Mouse (Mus musculus) heart, postnatal 14 days (tissue): ENCODE results near the gene Skida1. TPM values are rescaled to one million over a fixed set of nuclear protein-coding genes. Genes with fewer than 3 reads are reported as not detected.
A peak's percentile ranks its signal among the peaks of the same experiment; 100 is the strongest.

Experiments used
- DNase-seq, 2 experiments: peaks; one replicate each; pipeline ENCODE4 v3.0.0; 2021 to 2022
- intact Hi-C: fragments of 180-260 bp; cut with DNase I; formaldehyde crosslinking; loops from one replicate; pipeline ENCODE4 v1.15.1; 2025
- total RNA-seq, 2 experiments: library from RNA; stranded (reverse); gene quantifications; 2 replicates each; pipeline ENCODE4 v1.2.3; 2021

The Skida1 gene
- total RNA-seq, 2 experiments from 2014 or later = 3.3 to 4.8 TPM

GRCm38 (mm10) chr2:18056786-18057255, 8.0 kb upstream of the Skida1 start:
- peak; percentile 94 to 98 for DNase-seq
- intact Hi-C loops = no loop called here

DNA sequence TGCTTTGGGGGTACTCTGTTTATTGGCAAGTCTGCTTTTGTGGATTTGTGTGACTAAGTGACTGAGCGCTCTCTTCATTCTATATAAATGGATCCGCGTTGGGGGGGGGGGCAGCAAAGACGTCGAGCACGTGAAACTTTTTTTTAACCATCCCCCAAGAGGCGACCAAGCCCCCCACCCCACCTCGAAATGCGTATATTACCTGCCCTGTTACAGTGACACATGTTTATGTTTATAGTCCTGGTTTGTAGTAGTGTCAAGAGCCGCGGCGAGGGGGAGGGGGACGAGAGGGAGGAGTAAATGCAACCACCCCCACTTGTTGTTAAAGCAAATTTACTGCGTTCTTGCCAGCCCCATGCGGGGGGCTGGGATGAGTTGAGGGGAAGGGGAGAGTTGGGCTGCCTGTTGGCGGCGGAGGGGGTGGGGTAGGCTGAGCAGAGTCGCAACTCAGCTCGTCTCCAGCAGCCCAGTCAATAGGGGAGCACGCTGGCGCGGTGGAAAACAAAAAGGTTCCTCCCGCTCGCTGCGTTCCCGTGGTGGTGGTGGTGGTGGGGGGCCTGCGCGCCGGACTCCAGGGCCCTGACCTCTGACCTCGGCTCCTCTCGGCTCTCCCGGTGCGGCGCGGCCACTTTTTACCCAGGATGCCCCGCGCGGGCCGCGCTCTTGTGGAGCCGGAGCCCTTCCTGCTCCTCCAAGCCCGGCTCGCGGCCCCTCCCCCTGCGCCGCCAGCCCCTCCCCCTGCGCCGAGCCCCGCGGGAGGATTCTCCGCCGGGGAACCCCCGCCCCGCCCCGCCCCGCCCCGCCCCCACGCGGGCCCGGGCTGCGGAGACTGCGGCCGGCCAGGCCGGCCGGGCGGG, 7.3 kb upstream of the Skida1 start:
- intact Hi-C loops = no loop called here
- DNase-seq = peak in 1 of 2 experiments; percentile 97

DNA sequence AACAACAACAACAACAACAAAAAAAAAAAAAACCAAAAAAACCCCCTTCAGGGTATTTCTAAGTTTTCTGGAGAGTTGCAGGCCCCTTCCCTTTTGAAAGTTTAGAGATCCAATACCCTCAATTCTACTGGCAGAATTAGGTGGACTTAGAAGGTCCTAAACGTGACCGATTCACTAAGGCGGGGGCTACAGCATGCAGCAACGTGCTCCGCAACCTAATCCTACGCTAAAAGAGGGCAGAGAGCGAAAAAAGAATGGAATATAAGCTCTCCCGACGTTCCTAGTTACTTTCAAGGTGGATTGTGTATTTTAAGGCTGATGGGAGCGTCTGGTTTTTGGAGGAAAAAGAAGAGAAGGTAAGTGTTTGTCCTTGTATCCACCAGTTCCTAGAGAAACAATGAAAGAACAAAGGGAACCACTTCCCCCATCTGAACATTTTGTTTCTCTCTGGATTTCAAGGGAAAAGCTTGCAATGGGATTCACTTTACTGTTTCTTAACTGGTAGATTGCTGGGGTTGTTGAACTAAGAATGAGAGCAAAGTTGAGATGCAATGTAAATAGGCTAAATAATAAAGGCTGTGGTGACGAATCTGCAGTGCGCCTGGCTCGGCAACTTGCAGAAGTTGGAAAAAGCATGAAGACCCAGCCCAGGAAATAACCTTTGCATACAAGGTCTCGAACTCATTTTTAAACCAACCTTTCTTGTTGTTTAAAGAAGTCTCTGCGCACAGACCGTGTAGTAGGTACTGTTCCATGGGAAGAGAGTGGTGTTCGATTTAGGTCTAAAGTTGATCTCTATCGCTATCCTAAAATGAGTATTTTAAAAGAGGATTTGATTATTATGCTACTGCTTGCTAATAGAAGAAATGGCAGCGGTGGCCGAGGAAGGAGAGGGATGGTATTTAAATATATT, 6.4 kb upstream of the Skida1 start, which contains the start of gene Mllt10:
Gene Mllt10, plus strand, starts transcription at position 222 of the 913 bp plus-strand sequence.
- intact Hi-C loops = no loop called here
- no peak for DNase-seq

DNA sequence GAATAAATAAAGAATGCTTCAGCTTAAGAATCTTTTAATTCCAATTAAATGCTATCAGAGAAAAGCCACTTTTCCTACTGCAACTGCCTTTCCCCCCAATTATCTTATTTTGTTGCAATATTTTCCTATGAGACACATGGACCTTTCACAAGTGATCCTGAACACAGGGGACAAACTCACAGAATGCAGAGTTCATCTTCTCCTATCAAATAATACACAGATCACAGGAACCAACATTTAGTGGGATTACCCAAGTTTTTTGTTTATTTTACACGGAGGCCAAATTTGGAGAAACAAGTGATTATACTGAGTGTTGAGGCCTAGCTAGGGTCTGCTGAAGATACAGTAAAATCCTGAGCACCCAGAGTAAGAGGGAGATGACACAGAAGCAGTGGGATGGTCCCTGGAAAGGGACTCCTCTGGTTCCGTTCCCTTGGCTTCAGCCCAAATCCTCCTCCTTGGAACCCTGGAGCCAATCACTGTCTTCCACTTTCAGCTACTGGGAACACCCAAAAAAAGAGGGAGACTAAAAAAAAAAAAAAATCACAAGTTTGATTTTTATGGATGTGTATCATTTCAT, 5.2 kb upstream of the Skida1 start:
- intact Hi-C loops = no loop called here
- peak; percentile 70 to 82 for DNase-seq

- DNase-seq = no peak
- intact Hi-C loops = no loop called here
Observed at GRCm38 (mm10) chr2:18053243-18053950, 4.5 kb upstream of the Skida1 start.

DNA sequence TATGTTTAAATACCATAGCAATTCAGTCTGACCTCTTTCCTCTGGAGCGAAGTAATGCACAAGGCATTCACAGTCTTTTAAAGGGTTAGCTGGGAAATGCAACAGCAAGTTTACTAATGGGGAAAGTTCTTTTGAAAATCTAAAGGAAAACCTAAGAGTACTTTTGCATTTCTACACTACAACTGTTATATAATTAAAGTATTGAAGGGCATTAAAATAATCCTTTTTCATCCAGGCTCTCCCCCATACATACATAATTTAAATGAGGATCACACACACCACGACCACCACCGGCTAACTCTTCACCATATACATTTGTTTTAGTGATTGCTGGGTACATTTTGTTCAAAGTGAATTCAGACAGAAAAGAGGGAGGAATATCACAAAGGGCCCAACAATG, 3.7 kb upstream of the Skida1 start:
- DNase-seq = no peak
- intact Hi-C loops = no loop called here

DNA sequence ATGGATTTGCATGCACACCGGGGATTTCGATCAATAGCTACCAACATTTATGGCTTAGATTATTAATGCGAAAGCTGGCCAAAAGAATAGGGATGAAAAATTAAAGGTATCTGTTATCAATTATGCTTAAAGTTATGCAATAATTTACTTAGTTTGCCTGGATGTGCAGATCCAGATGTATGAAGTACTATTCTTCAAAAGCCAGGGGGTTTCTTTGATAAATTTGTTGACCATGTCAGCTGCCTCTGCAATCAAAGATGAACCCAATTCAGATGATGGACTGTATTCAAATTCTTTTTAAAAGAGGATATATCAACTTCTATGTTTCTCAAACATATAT, 3.0 kb upstream of the Skida1 start:
- no peak for DNase-seq
- intact Hi-C loops = no loop called here

DNA sequence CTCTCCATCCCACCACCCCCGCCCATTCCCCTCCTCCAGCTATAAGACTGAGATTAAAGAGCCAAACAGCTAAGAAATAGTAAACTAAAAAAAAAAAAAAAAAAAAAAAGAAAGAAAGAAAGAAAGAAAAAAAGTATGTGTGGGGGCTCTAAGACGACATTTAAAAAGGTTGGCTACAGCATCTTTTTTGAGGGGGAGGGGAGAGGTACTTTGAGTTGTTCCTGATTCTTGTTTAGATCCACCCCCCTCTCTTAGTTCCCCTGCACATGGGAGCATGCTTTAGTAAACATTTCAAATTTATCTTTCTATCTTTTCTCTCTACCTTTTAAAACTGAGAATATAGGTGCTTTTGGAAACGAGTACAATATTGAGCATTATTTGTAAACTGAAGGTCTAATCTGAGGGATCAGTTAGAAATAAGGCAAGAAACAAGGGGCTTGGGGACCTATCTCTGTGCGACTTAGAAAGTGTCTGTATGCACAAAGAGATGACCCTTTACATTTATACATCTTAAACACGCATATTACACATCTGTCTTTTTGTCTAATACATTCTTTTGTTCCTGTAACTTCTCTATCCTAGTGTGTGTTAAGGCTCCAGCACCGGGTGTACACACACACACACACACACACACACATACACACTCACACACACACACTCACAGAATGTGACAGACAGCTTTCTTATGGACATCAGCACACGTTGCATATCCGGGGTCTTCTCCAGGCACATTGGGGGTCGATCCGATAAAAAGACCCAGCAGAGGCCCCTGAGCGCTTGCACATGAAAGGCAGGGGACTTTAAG, 2.4 kb upstream of the Skida1 start:
- intact Hi-C loops = no loop called here
- DNase-seq = no peak

DNA sequence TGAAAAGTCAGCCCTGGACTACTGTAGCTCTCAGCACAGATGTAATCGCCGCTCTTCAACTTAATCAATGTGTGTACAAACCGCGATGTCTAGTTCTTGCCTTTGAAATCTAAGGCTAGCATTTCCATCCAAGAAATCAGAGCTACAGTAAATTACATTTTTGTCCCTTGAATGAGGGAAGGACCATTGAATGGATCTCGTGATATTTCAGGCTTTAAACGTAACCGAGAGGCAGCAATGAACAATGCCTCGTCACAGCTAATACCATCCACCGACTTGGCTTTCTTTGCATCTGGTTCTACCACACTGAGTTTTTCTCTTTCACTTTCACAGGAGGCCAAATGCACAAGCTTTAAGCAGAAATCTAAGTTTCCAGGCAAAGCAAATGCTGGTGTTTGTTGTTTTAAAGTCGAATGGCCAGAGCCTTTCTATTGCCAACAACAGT, 1.7 kb upstream of the Skida1 start:
- intact Hi-C loops = no loop called here
- no peak for DNase-seq

DNA sequence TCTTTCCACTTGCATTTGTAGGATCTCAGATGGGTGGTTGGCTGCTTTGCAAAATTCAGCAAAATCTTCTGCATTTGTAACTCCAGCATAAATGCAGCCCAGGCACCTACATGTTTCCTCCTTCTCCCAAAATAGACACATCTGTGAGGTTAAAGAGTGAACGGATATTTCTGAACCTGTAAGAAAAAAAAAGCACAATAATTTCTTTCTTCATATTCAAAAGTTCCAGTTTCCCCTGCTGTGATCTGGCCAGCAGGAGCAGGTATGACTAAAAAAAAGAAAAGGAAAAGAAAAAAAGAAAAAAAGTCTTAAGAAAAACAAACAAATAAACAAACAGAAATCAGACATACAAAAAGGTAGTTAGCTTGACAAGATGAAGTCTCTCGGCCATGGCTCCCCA, 1.2 kb upstream of the Skida1 start:
- DNase-seq = no peak
- intact Hi-C loops = no loop called here

- intact Hi-C loops = loop anchor here (5.0 kb wide), 3 partner anchors 293 to 718 kb away; partner anchors contain the start of gene Commd3
Observed at GRCm38 (mm10) chr2:18049279-18049821, 499 bp upstream of the Skida1 start.

GRCm38 (mm10) chr2:18047646-18048452, 1.0 kb downstream of the Skida1 start:
- intact Hi-C loops = loop anchor here (2.0 to 5.0 kb wide), 4 partner anchors 17 to 719 kb away; partner anchors contain the start of gene Commd3
- DNase-seq = peak; percentile 83 to 88

More at GRCm38 (mm10) chr2:18049279-18049821, 499 bp upstream of the Skida1 start:
- DNase-seq = peak in 1 of 2 experiments; percentile 43

- intact Hi-C loops = loop anchor here (2.0 to 5.0 kb wide), 4 partner anchors 16 to 720 kb away; partner anchors contain the start of gene Commd3
- DNase-seq = peak; percentile 74 to 77
Observed at GRCm38 (mm10) chr2:18046758-18047645, 1.8 kb downstream of the Skida1 start.

GRCm38 (mm10) chr2:18046186-18046585, 2.7 kb downstream of the Skida1 start:
- DNase-seq = no peak
- intact Hi-C loops = loop anchor here (2.0 to 5.0 kb wide), 4 partner anchors 15 to 721 kb away; partner anchors contain the start of gene Commd3

- intact Hi-C loops = loop anchor here (2.0 to 5.0 kb wide), 4 partner anchors 15 to 722 kb away; partner anchors contain the start of gene Commd3
- no peak for DNase-seq
Observed at GRCm38 (mm10) chr2:18045781-18046181, 3.1 kb downstream of the Skida1 start.

DNA sequence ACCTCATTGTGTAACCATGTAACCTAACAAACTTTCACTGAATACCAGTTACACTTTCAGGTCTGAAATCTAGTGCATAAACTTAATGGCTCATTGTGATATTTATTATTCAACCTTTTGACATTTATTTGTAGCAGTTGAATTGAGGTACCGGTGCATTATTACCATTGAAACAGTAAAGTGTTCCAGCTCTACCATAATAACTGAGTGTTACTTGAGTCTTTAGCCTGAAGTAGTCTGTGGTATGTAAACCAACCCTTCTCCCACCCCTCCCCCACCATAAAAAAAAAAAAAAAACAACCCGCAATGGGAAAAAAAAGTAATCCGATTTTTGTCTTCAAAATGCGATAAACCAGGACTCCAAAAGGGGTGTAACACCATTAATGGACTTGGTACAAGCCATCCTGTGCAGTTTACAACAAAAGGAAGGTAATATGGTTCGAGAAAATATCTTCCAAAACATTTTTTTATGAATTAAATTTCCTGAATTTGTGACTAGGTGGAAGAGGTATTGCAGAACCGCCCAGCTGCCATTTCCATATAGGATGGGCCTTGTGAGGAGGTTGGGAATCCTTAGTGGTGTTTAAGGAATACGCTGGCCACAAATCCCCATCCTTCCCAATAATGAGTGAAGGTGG, 3.6 kb downstream of the Skida1 start:
- intact Hi-C loops = loop anchor here (5.0 kb wide), 3 partner anchors 297 to 722 kb away; partner anchors contain the start of gene Commd3
- DNase-seq = no peak
